Mouse (Mus musculus) forebrain, embryonic 10.5 days (tissue): Measurements from ENCODE around the gene Stil. TPM values are rescaled to one million over a fixed set of nuclear protein-coding genes. Genes with fewer than 3 reads are reported as not detected.
A peak's percentile ranks its signal among the peaks of the same experiment; 100 is the strongest.
"Not testable (repeated sequence)": the region's sequence is repeated elsewhere in the genome, so short reads cannot be mapped to it uniquely, and the experiment has no call there.

Source experiments
- DNase-seq: peaks from one replicate; pipeline ENCODE4 v3.0.0-alpha.2; 2017; ENCODE audit warnings: low spot score; ENCODE audit errors: extremely low spot score
- H3K27ac ChIP-seq: fragments of 300-500 bp; sonication (generic); 2 replicates; pipeline ENCODE4 v1.5.1; 2016; ENCODE audit warnings: mild to moderate bottlenecking
- H3K27me3 ChIP-seq: fragments of 300-500 bp; sonication (generic); 2 replicates; pipeline ENCODE4 v1.6.1; 2016; ENCODE audit warnings: mild to moderate bottlenecking; ENCODE audit not compliant: poor library complexity, severe bottlenecking
- H3K36me3 ChIP-seq: fragments of 300-500 bp; sonication (generic); replicated peaks from 2 replicates; pipeline ENCODE4 v1.6.1; 2016; ENCODE audit warnings: mild to moderate bottlenecking, moderate library complexity
- H3K4me1 ChIP-seq: fragments of 300-500 bp; sonication (generic); 2 replicates; pipeline ENCODE4 v1.6.1; 2016
- H3K4me3 ChIP-seq: fragments of 300-500 bp; sonication (generic); 2 replicates; pipeline ENCODE4 v1.5.1; 2016; ENCODE audit warnings: mild to moderate bottlenecking, moderate library complexity
- H3K9me3 ChIP-seq: fragments of 300-500 bp; sonication (generic); 2 replicates; pipeline ENCODE4 v1.6.1; 2016; ENCODE audit warnings: mild to moderate bottlenecking, moderate library complexity
- WGBS: fragments of 180-500 bp; shearing (Covaris S2); methylation state at CpG from one replicate; pipeline ENCODE4 v1.1.7; 2016; 5-methylcytosine and 5-hydroxymethylcytosine counted together
- polyA plus RNA-seq: library from polyadenylated mRNA; unstranded; fragments of >200 nt; fragmentation: Nextera tagmentation; extraction: Ambion mirVana; gene quantifications from 2 replicates; pipeline ENCODE4 v1.2.1, GENCODE M21; 2016

The Stil gene
- 22.0 and 24.3 TPM in 2 replicates for polyA plus RNA-seq

- Histone ChIP-seq H3K4me1 (peaks cover 26% of the 10 kb centered on the region), H3K27me3 (no peaks in the 10 kb centered on the region), H3K27ac (peak within 1 kb of the TSS; percentile 94), H3K9me3 (no peaks in the 10 kb centered on the region), H3K36me3 (peaks cover 23% of the 10 kb centered on the region), H3K4me3 (peak within 1 kb of the TSS; percentile 76)
- under 1% methylated on average over 52 of the region's 52 CpGs for WGBS
- DNase-seq, result peak; percentile 98
These were observed at the start of gene Stil for GRCm38 (mm10) chr4:114999773-115000428. Gene Stil (plus strand): TSS chr4:115000159.

DNA sequence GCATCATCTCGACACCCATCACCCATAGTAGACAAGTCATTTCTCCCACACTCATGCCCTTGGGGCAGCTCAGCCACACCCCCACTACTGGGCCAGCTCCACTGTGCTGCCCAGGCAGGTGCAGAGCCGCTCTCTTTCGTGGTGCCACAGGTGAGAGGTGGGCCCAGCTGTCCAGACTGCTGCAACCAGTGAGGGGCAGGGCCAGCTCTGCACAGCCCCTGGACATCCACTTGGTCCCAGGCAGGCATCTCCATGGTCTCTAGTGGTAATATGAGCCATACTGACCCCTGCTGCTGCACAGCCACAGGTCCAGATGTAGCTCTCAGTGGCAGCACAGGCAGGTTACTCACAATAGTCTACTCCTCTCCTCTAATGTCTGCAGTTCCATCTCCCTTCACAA lies 46.8 kb upstream of the Stil start:
- H3K4me3 ChIP-seq, result no peak overlapping the region
- no peaks in the 10 kb centered on the region for H3K4me1 ChIP-seq
- H3K27me3 ChIP-seq, result peaks cover 11% of the 10 kb centered on the region
- 84% methylated on average over 3 of the region's 3 CpGs for WGBS
- H3K36me3 ChIP-seq, result no peaks in the 10 kb centered on the region
- no peaks in the 10 kb centered on the region for H3K9me3 ChIP-seq
- no peak for DNase-seq
- no peak overlapping the region for H3K27ac ChIP-seq

GRCm38 (mm10) chr4:114957403-114957802 lies 42.6 kb upstream of the Stil start:
- Histone ChIP-seq H3K4me3 (no peak overlapping the region), H3K9me3 (no peaks in the 10 kb centered on the region), H3K27ac (no peak overlapping the region), H3K4me1 (no peaks in the 10 kb centered on the region), H3K27me3 (no peaks in the 10 kb centered on the region), H3K36me3 (peaks cover 21% of the 10 kb centered on the region)
- DNase-seq, result no peak

DNA sequence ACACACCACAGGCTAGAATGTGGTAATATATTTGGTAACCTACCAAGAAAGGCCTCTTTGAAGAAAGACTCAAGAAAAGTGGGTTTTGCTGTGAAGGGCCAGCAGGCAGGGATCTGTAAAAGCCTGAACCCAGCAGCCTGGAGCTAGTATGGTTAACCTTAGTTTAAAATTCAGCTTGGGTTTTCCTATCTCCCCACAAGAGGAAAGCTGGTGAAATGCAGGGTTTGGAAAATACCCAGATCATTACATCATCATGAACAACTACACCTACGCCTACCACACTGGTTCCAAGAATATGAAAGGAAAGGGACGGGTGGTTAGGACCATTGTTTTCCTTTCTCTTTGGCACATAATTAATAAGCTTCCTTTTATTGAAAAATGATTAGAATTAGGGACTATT lies 41.7 kb upstream of the Stil start:
- 91% methylated on average over 2 of the region's 2 CpGs for WGBS
- no peak for DNase-seq
- H3K9me3 ChIP-seq, result no peaks in the 10 kb centered on the region
- peaks cover 29% of the 10 kb centered on the region for H3K36me3 ChIP-seq
- H3K4me1 ChIP-seq, result no peaks in the 10 kb centered on the region
- no peak overlapping the region for H3K27ac ChIP-seq
- H3K27me3 ChIP-seq, result no peaks in the 10 kb centered on the region
- H3K4me3 ChIP-seq, result no peak overlapping the region

DNA sequence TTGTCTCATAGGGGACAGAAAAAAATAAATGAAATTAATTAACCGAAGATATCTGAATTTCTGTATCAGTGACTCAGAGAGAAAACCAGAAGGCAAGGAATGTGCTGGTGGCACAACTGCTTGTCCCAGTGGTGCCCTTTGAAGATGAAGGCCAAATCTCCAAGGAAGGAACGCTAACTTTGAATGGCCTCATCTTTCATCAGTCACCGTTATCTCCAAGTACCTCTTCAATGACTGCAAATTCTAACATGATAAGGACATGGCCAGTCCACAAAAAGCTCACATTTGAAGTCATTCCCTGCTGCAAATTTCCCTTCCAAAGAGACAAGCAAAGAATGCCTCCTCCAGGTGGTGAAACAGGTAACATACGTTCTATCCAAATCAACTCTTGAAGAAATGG lies 41.2 kb upstream of the Stil start:
- H3K36me3 ChIP-seq, result peaks cover 31% of the 10 kb centered on the region
- no peaks in the 10 kb centered on the region for H3K4me1 ChIP-seq
- H3K27ac ChIP-seq, result no peak overlapping the region
- H3K27me3 ChIP-seq, result no peaks in the 10 kb centered on the region
- H3K4me3 ChIP-seq, result no peak overlapping the region
- no peaks in the 10 kb centered on the region for H3K9me3 ChIP-seq
- 93% methylated on average over 4 of the region's 4 CpGs for WGBS
- DNase-seq, result no peak

DNA sequence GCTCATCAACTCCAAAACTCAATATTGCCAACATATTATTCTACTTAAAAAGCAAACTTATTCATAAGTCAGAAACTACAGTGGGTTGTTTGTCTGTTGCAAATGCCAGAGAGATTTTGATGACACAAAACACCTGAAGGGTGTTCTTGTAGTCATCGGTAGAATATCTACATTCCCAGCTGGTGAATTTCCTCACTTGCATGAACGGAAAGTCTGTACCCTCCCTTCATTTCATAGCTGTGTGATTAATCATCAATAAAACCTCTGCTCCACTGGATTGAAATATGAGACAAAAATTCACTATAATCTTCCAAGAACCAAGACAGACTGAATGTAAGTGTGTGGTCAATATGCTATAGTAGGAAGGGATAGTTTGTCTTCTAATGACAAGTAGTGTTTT lies 40.4 kb upstream of the Stil start:
- no peaks in the 10 kb centered on the region for H3K27me3 ChIP-seq
- 98% methylated on average over 2 of the region's 2 CpGs for WGBS
- no peak for DNase-seq
- no peak overlapping the region for H3K27ac ChIP-seq
- H3K4me3 ChIP-seq, result no peak overlapping the region
- H3K36me3 ChIP-seq, result peaks cover 36% of the 10 kb centered on the region
- no peaks in the 10 kb centered on the region for H3K9me3 ChIP-seq
- no peaks in the 10 kb centered on the region for H3K4me1 ChIP-seq

DNA sequence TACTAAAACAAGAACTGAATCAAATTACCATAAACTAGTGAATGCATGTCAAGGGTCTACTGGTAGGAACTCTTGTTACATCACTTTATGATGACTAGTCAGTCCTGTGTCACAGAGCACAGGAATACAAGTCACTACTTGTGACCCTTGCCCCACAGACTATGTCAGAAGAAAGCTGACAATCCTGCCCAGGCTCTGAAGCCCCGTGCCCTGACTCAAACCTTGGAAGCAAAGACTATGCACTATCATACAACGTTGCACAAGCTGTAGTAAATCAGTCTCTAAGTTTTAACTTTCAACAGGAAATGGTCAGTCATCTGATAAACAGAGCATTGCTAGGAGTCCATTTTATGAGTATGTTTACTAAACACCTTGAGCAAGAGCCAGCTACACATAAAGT lies 39.1 kb upstream of the Stil start:
- peaks cover 49% of the 10 kb centered on the region for H3K36me3 ChIP-seq
- not testable (repeated sequence) for H3K9me3 ChIP-seq, H3K4me1 ChIP-seq, DNase-seq, H3K27ac ChIP-seq, H3K4me3 ChIP-seq, H3K27me3 ChIP-seq
- 95% methylated on average over 2 of the region's 2 CpGs for WGBS

GRCm38 (mm10) chr4:114970736-114971135 lies 29.2 kb upstream of the Stil start:
- WGBS, result 93% methylated on average over 5 of the region's 5 CpGs
- Histone ChIP-seq H3K9me3 (no peaks in the 10 kb centered on the region), H3K4me1 (no peaks in the 10 kb centered on the region), H3K4me3 (no peak overlapping the region), H3K36me3 (peaks cover 33% of the 10 kb centered on the region), H3K27ac (no peak overlapping the region), H3K27me3 (no peaks in the 10 kb centered on the region)
- no peak for DNase-seq

GRCm38 (mm10) chr4:114973229-114973740 lies 26.7 kb upstream of the Stil start:
- H3K27me3 ChIP-seq, result no peaks in the 10 kb centered on the region
- H3K9me3 ChIP-seq, result no peaks in the 10 kb centered on the region
- H3K4me3 ChIP-seq, result no peak overlapping the region
- DNase-seq, result no peak
- no peaks in the 10 kb centered on the region for H3K4me1 ChIP-seq
- H3K36me3 ChIP-seq, result peaks cover 9% of the 10 kb centered on the region
- whole genome bisulfite sequencing, result 88% methylated on average over 1 of the region's 1 CpGs
- H3K27ac ChIP-seq, result no peak overlapping the region

DNA sequence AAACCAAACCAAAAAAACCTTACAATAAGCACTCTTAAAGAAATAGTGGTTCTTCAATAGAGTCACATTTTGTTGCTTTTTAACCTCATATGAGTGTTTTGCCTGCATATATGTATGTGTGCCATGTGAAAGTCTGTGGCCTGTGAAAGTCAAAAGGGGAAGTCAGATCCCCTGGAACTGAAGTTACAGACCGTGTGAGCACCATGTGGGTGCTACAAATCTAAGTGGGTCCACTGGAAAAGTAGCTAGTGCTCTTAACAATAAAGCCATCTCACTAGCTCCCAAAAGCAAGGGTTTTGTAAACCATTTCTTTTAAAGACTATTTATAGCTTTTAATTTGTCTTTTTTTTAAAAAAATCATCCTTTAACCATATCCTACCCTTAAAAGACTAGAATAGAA lies 17.3 kb upstream of the Stil start:
- Histone ChIP-seq H3K27me3 (no peaks in the 10 kb centered on the region), H3K9me3 (no peaks in the 10 kb centered on the region), H3K36me3 (peaks cover 6% of the 10 kb centered on the region; the same call in 1 of the 2 replicates), H3K4me1 (peaks cover 20% of the 10 kb centered on the region), H3K4me3 (no peak overlapping the region), H3K27ac (no peak overlapping the region)
- WGBS, result 81% methylated on average over 1 of the region's 1 CpGs
- no peak for DNase-seq

GRCm38 (mm10) chr4:114983020-114983419 lies 16.9 kb upstream of the Stil start:
- no peak for DNase-seq
- H3K27ac ChIP-seq, result no peak overlapping the region
- H3K27me3 ChIP-seq, result no peaks in the 10 kb centered on the region
- H3K4me1 ChIP-seq, result peaks cover 22% of the 10 kb centered on the region
- peaks cover 6% of the 10 kb centered on the region; the same call in 1 of the 2 replicates for H3K36me3 ChIP-seq
- WGBS, result 81% methylated on average over 1 of the region's 1 CpGs
- H3K4me3 ChIP-seq, result no peak overlapping the region
- no peaks in the 10 kb centered on the region for H3K9me3 ChIP-seq

DNA sequence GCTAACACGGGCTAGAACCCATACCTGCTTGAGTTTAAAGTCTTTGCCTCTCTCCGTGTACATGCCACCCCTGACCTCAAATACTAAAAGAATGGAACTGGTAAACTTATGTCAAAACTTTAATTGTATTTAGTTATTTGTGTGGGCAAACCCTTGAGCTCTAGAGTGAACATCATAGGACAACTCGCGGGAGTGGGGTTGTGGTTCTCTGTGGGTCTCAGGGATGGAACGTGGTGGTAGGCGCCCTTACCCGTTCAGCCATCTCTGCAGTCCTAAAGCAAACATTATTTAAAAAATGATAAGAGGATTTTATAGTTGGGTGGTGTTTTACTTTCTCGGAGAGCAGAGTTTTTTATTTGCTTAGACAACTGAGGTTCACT lies 13.8 kb upstream of the Stil start:
- Histone ChIP-seq H3K27me3 (no peaks in the 10 kb centered on the region), H3K4me1 (peaks cover 22% of the 10 kb centered on the region), H3K4me3 (peak overlapping the region; percentile 88), H3K9me3 (no peaks in the 10 kb centered on the region), H3K27ac (peak overlapping the region; percentile 99), H3K36me3 (peaks cover 6% of the 10 kb centered on the region; the same call in 1 of the 2 replicates)
- no peak for DNase-seq
- WGBS, result 5% methylated on average over 8 of the region's 8 CpGs

DNA sequence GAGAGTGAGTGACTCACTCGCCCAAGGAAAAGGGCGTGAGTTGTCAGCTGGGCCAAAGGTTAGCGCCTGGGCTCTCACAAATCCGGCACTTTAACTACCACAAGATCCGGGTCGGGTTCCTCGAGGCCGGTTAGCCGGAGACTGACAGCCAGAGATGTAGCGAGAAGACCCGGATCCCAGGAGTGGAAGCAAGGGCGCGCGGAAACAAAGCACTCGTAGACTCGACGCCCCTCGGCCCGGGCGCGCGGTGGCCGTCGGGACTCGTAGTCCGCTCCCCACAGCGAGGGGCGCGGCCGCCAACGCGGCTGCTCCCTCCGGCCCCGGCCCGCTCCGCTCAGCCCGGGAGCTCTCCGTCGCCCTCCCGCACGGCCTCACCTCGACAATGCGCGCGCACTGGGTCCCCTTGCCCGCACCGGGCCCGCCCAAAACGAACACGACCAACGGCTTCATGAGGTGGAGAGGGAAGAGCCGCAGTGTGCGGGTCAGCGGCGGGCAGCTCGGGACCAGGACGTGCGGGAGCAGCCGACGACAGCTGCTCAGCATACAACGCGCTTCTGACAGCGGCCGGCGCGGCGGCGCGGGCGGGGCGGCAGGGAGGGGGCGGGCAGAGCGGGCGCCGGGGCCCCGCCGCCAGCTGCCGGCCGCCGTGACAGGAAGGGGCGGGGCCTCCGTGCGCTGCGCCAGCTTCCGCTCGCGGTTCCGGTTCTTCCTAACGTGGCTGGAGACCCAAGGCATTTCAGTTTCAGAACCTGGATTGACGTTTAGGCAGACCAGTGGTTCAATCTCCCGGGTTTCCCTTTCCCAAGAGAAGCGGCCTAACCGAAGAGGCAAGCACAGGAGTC lies 13.1 kb upstream of the Stil start, which contains the start of gene Cmpk1:
Cmpk1 (minus strand) TSS at position 651 of the 842 bp plus-strand sequence.
- Histone ChIP-seq H3K4me1 (peaks cover 22% of the 10 kb centered on the region), H3K36me3 (peaks cover 6% of the 10 kb centered on the region; the same call in 1 of the 2 replicates), H3K4me3 (peak within 1 kb of the TSS; percentile 88), H3K27me3 (no peaks in the 10 kb centered on the region), H3K9me3 (no peaks in the 10 kb centered on the region), H3K27ac (peak within 1 kb of the TSS; percentile 99)
- DNase-seq, result peak; percentile 83
- WGBS, result under 1% methylated on average over 92 of the region's 93 CpGs
